Mouse (Mus musculus) intestine, postnatal 0 days (tissue): ENCODE measurements around the gene Fadd. TPM values are rescaled to one million over a fixed set of nuclear protein-coding genes. Genes with fewer than 3 reads are reported as not detected.

ENCODE experiments used
- ATAC-seq: fragments of 200-750 bp; cut with Nextera tagmentation; 2 replicates; pipeline ENCODE4 v1.8.0; 2017; ENCODE audit warnings: mild to moderate bottlenecking, moderate TSS enrichment, moderate library complexity
- H3K27ac ChIP-seq: fragments of 300-500 bp; sonication (generic); 2 replicates; pipeline ENCODE4 v1.5.1; 2014; ENCODE audit warnings: mild to moderate bottlenecking, low read depth, low read length, moderate library complexity
- H3K27me3 ChIP-seq: fragments of 300-500 bp; sonication (generic); replicated peaks from 2 replicates; pipeline ENCODE4 v1.6.1; 2014; ENCODE audit warnings: low read length, mixed read lengths; ENCODE audit not compliant: control insufficient read depth, insufficient read depth
- H3K36me3 ChIP-seq: fragments of 300-500 bp; sonication (generic); 2 replicates; pipeline ENCODE4 v1.6.1; 2014; ENCODE audit warnings: mild to moderate bottlenecking, moderate library complexity; ENCODE audit not compliant: control insufficient read depth, insufficient read depth
- H3K4me1 ChIP-seq: fragments of 300-500 bp; sonication (generic); replicated peaks from 2 replicates; pipeline ENCODE4 v1.6.1; 2014; ENCODE audit warnings: antibody characterized with exemption, low read length, mixed read lengths; ENCODE audit not compliant: control insufficient read depth, insufficient read depth
- H3K4me2 ChIP-seq: fragments of 300-500 bp; sonication (generic); replicated peaks from 2 replicates; pipeline ENCODE4 v1.6.1; 2014; ENCODE audit warnings: low read depth, mild to moderate bottlenecking, moderate library complexity
- H3K4me3 ChIP-seq: fragments of 300-500 bp; sonication (generic); 2 replicates; pipeline ENCODE4 v1.5.1; 2014; ENCODE audit warnings: low read depth, low read length
- H3K9ac ChIP-seq: fragments of 300-500 bp; sonication (generic); 2 replicates; pipeline ENCODE4 v1.6.1; 2014; ENCODE audit warnings: mild to moderate bottlenecking, low read depth, low read length
- H3K9me3 ChIP-seq: fragments of 300-500 bp; sonication (generic); 2 replicates; pipeline ENCODE4 v1.6.1; 2016; ENCODE audit warnings: mixed run types; ENCODE audit not compliant: control insufficient read depth
- CTCF ChIP-seq: sonication (generic); IDR thresholded peaks from 2 replicates; pipeline ENCODE4 v1.5.1; 2016; ENCODE audit warnings: low read depth, mild to moderate bottlenecking, control low read depth, antibody characterized with exemption, moderate library complexity
- WGBS: fragments of 180-500 bp; shearing (Covaris S2); extraction: QIAGEN DNeasy Blood & Tissue Kit; methylation state at CpG from one replicate; pipeline ENCODE4 v1.1.7; 2014; 5-methylcytosine and 5-hydroxymethylcytosine counted together
- polyA plus RNA-seq: library from polyadenylated mRNA; unstranded; fragments of >200 nt; fragmentation: Nextera tagmentation; extraction: Ambion mirVana; gene quantifications from 2 replicates; pipeline ENCODE4 v1.2.1, GENCODE M21; 2015

The Fadd gene
- polyA plus RNA-seq, 1 experiment from 2014 or later: 13.4 TPM

DNA sequence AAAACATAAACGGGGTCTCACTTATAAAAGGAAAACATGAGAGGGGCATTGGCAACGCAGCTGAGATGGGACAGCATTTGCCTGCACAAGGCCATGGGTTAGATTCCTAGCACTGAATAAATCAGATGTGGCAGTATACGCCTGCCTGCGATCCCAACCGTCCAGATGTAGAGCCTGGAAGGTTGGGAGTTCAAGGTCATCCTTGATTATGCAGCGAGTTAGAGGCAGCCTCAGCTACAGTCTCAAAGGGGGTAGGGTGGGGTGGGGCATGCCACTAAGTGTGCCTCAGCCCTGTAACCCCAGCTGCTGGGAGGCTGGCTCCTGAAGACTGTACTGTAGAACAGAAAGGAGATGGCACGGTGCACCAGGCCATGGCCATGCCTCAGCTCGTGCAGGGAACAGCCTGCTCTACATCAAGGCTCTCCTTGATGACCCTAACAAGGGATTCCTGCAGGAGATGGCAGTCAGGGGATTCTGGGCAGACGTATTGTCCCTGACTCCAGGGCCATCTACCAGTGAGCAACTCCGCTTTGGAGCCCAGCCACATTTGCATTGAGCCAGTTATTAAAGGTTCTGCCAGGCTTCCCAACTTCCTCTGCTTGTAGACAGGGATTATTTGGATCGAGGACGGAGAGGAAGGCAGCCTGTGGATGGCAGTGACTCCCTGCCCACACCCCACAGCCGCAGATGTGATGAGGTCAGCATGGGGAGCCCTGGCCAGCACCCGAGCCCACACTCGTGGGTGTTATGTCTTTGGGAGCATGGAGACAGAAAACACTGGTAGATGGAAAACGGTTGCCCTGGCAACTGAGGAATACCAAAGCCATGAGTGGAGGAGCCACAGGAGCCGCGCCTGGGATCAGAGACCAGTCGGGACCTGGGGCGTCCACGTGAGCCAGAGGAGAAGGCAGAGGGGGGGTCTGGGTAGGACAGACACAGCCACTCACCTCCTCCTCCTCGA, 38.7 kb upstream of the Fadd start:
- no peak overlapping the region for H3K9ac ChIP-seq
- no peak overlapping the region for H3K27ac ChIP-seq
- H3K4me1 ChIP-seq: no peaks in the 10 kb centered on the region
- H3K4me2 ChIP-seq: no peak overlapping the region
- TF ChIP-seq CTCF: no peak
- no peaks in the 10 kb centered on the region for H3K36me3 ChIP-seq
- no peak overlapping the region for H3K4me3 ChIP-seq
- H3K9me3 ChIP-seq: 0 out of 2 replicates have a peak, but pooled peaks cover 5% of the 10 kb centered on the region
- H3K27me3 ChIP-seq: no peaks in the 10 kb centered on the region
- 68% methylated on average over 22 of the region's 22 CpGs for WGBS
- ATAC-seq: no peak; the same call in 1 of the 2 replicates

GRCm38 (mm10) chr7:144620315-144620714, 38.1 kb upstream of the Fadd start:
- no peak overlapping the region for H3K9ac ChIP-seq
- no peaks in the 10 kb centered on the region for H3K27me3 ChIP-seq
- no peak overlapping the region for H3K27ac ChIP-seq
- no peak for ATAC-seq
- no peak overlapping the region for H3K4me3 ChIP-seq
- no peak for TF ChIP-seq CTCF
- H3K36me3 ChIP-seq: no peaks in the 10 kb centered on the region
- 0 out of 2 replicates have a peak, but pooled peaks cover 5% of the 10 kb centered on the region for H3K9me3 ChIP-seq
- no peaks in the 10 kb centered on the region for H3K4me1 ChIP-seq
- no peak overlapping the region for H3K4me2 ChIP-seq

DNA sequence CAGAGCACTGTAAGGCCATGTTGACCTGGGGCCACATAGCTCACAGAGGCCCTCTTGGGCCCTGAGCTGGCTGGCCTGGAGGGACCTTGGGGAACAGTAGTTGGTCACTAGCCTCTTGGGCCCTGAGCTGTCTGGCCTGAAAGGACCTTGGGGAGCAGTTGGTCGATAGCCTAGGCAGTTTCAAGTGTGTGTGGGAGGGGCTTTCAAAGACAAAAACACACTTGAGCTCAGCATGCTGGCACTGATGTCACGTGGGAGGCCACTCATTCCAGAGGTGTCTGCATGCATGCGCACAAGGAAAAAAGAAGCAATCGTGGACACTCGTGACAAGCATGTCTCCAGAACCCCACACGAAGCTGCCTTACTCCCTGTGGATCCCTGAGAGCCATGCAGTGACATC, 33.1 kb upstream of the Fadd start:
- Histone ChIP-seq H3K4me2 (no peak overlapping the region), H3K27me3 (no peaks in the 10 kb centered on the region), H3K9me3 (no peaks in the 10 kb centered on the region), H3K27ac (no peak overlapping the region), H3K36me3 (no peaks in the 10 kb centered on the region), H3K9ac (no peak overlapping the region), H3K4me1 (0 out of 2 replicates have a peak, but pooled peaks cover 7% of the 10 kb centered on the region), H3K4me3 (no peak overlapping the region)
- no peak for TF ChIP-seq CTCF
- ATAC-seq: no peak
- WGBS: 70% methylated on average over 6 of the region's 6 CpGs

DNA sequence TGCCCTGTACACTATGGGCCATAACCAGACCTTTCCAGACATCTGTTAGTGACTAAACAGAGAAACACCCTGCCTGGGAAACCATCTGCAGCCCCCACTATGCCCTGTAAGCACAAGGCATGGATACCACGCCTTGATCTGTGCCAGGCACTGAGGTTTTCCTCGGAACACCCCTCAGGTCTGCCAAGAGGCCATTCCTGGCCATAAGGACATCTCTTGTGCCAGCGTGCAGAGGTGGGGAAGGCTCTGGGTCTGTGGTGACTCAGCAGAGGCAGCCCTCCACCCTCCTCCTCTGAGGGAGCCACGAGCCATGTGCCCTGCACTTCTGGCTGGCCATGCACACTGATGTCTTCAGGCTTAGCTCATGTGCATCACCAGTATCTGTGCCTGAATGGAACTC, 30.6 kb upstream of the Fadd start:
- 0 out of 2 replicates have a peak, but pooled peaks cover 7% of the 10 kb centered on the region for H3K4me1 ChIP-seq
- WGBS: 75% methylated on average over 4 of the region's 4 CpGs
- no peak for ATAC-seq
- no peaks in the 10 kb centered on the region for H3K36me3 ChIP-seq
- no peak overlapping the region for H3K4me2 ChIP-seq
- H3K27ac ChIP-seq: no peak overlapping the region
- H3K4me3 ChIP-seq: no peak overlapping the region
- no peak overlapping the region for H3K9ac ChIP-seq
- TF ChIP-seq CTCF: no peak
- no peaks in the 10 kb centered on the region for H3K9me3 ChIP-seq
- H3K27me3 ChIP-seq: no peaks in the 10 kb centered on the region

GRCm38 (mm10) chr7:144612351-144612750, 30.1 kb upstream of the Fadd start:
- WGBS: 51% methylated on average over 4 of the region's 4 CpGs
- no peaks in the 10 kb centered on the region for H3K9me3 ChIP-seq
- H3K36me3 ChIP-seq: no peaks in the 10 kb centered on the region
- H3K4me1 ChIP-seq: 0 out of 2 replicates have a peak, but pooled peaks cover 7% of the 10 kb centered on the region
- ATAC-seq: no peak
- TF ChIP-seq CTCF: no peak
- no peak overlapping the region for H3K27ac ChIP-seq
- no peak overlapping the region for H3K4me2 ChIP-seq
- H3K9ac ChIP-seq: no peak overlapping the region
- no peaks in the 10 kb centered on the region for H3K27me3 ChIP-seq
- H3K4me3 ChIP-seq: no peak overlapping the region

DNA sequence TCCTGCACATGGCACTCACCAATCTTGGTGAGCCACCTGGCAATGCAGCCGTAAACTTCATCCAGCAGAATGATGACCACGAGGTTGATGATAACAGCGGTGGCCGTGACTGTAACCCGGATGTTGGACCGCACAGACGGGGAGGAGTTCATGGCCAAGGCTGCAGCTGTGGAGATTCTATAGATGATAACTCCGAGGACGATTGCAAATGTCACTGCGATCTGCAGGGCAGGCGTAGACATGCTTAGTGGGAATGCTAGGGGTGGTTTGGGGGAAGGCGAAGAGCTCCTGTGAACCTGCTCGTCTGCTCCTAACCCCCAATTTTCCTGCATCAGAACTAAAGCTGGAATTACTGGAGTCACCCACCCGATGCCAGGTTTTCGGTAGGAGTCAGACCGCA, 29.3 kb upstream of the Fadd start:
- Histone ChIP-seq H3K9me3 (no peaks in the 10 kb centered on the region), H3K36me3 (no peaks in the 10 kb centered on the region), H3K9ac (no peak overlapping the region), H3K4me1 (0 out of 2 replicates have a peak, but pooled peaks cover 7% of the 10 kb centered on the region), H3K4me3 (no peak overlapping the region), H3K27me3 (no peaks in the 10 kb centered on the region), H3K27ac (no peak overlapping the region), H3K4me2 (no peak overlapping the region)
- 84% methylated on average over 16 of the region's 16 CpGs for WGBS
- no peak for TF ChIP-seq CTCF
- ATAC-seq: no peak
